10 mouse cellular contexts compared by ENCODE assay signal in genomic region chr2:118336084-118336483, GRCm38 (mm10). TPM values are rescaled to one million over a fixed set of nuclear protein-coding genes. Genes with fewer than 3 reads are reported as not detected.
DNase-seq lines count a peak whose midpoint lies in the region; ATAC-seq and TF ChIP-seq lines count a peak whose summit lies in the region.
"Had no signal": no experiment of that assay in that cellular context is flagged by ENCODE, and none has a peak within 500 bp of the region (broad histone marks: within the 10 kb centered on the region; RNA-seq: fewer than 3 reads in every experiment).

No protein-coding gene starts in this region.

- no peak overlapping the region for H3K27ac ChIP-seq in forebrain, embryonic 12.5 days
- H3K27ac ChIP-seq: limb, embryonic 15.5 days; neural tube, embryonic 13.5 days had no signal

- H3K4me3 ChIP-seq in E14TG2a.4 (replicated peaks; ENCODE audit: low read length), result no peak overlapping the region
- no peak overlapping the region for H3K4me3 ChIP-seq in forebrain, embryonic 12.5 days (replicated peaks)
- H3K4me3 ChIP-seq: limb, embryonic 15.5 days; neural tube, embryonic 13.5 days had no signal

- WGBS in forebrain, embryonic 12.5 days, result 44% methylated on average over 2 of the region's 2 CpGs

- no peaks in the 10 kb centered on the region for H3K4me1 ChIP-seq in E14TG2a.4 (replicated peaks; ENCODE audit: low read depth, low read length)
- no peaks in the 10 kb centered on the region for H3K4me1 ChIP-seq in forebrain, embryonic 12.5 days
- H3K4me1 ChIP-seq: limb, embryonic 15.5 days; neural tube, embryonic 13.5 days had no signal

- ATAC-seq in forebrain, embryonic 12.5 days (ENCODE audit: low FRiP score), result no peak

- H3K36me3 ChIP-seq in E14TG2a.4 (ENCODE audit: insufficient read depth, low read length), result no peaks in the 10 kb centered on the region
- H3K36me3 ChIP-seq in forebrain, embryonic 12.5 days (replicated peaks), result no peaks in the 10 kb centered on the region
- H3K36me3 ChIP-seq: limb, embryonic 15.5 days; neural tube, embryonic 13.5 days had no signal

- peak; percentile 17 to 18 for DNase-seq in cerebellum, adult 18-20 months
- DNase-seq in cerebellum, adult 9-11 months, result no peak
- peak; percentile 5 to 16 for DNase-seq in kidney, postnatal 36 days
- DNase-seq in kidney, adult 11 months, result no peak
- DNase-seq in induced T-regulatory cell, adult 2 months (ENCODE audit: low read depth), result peak; percentile 5
- DNase-seq in layer of hippocampus, adult 11-12 months (ENCODE audit: low spot score), result no peak

- H3K27me3 ChIP-seq in E14TG2a.4 (ENCODE audit: insufficient read depth, low read length), result no peaks in the 10 kb centered on the region
- H3K27me3 ChIP-seq in forebrain, embryonic 12.5 days, result no peaks in the 10 kb centered on the region
- H3K27me3 ChIP-seq: limb, embryonic 15.5 days had no signal

- no peaks in the 10 kb centered on the region for H3K9me3 ChIP-seq in E14TG2a.4 (ENCODE audit: low read length)
- H3K9me3 ChIP-seq in forebrain, embryonic 12.5 days, result no peaks in the 10 kb centered on the region
- H3K9me3 ChIP-seq: limb, embryonic 15.5 days; neural tube, embryonic 13.5 days had no signal

- no peak overlapping the region for H3K4me2 ChIP-seq in forebrain, embryonic 12.5 days
- H3K4me2 ChIP-seq: limb, embryonic 15.5 days; neural tube, embryonic 13.5 days had no signal

- no peak overlapping the region for H3K9ac ChIP-seq in forebrain, embryonic 12.5 days
- H3K9ac ChIP-seq: limb, embryonic 15.5 days; neural tube, embryonic 13.5 days had no signal

- TF ChIP-seq CTCF in E14TG2a.4 (conservative IDR thresholded peaks at IDR 0.05; ENCODE audit: low read length), result peak; percentile 28

RNA-seq across cellular contexts. Expression of gene Gpr176, which starts 37.1 kb away (rescaled TPM):
- polyA plus RNA-seq in forebrain, embryonic 12.5 days (2016; fragmentation: Nextera tagmentation; extraction: Ambion mirVana), result 0.82 TPM in 2 replicates

RNA-seq across cellular contexts. Expression of gene Eif2ak4, which starts 52.3 kb away (rescaled TPM):
- polyA plus RNA-seq in forebrain, embryonic 12.5 days (2016; fragmentation: Nextera tagmentation; extraction: Ambion mirVana), result 10.8 and 11.9 TPM in 2 replicates

Comparison
In these comparisons a context has a peak if more than half of its experiments do, and no peak if none do; other contexts are left out.
1. DNase-seq: peak in cerebellum, adult 18-20 months (2 of 2), kidney, postnatal 36 days (2 of 2) and induced T-regulatory cell, adult 2 months (single experiment); none in cerebellum, adult 9-11 months (single experiment), kidney, adult 11 months (single experiment) and layer of hippocampus, adult 11-12 months (single experiment).